Mouse (Mus musculus): ENCODE data around the gene 0610009B22Rik.
"Not testable (repeated sequence)": the region's sequence is repeated elsewhere in the genome, so short reads cannot be mapped to it uniquely, and the experiment has no call there.

The 0610009B22Rik gene

DNA sequence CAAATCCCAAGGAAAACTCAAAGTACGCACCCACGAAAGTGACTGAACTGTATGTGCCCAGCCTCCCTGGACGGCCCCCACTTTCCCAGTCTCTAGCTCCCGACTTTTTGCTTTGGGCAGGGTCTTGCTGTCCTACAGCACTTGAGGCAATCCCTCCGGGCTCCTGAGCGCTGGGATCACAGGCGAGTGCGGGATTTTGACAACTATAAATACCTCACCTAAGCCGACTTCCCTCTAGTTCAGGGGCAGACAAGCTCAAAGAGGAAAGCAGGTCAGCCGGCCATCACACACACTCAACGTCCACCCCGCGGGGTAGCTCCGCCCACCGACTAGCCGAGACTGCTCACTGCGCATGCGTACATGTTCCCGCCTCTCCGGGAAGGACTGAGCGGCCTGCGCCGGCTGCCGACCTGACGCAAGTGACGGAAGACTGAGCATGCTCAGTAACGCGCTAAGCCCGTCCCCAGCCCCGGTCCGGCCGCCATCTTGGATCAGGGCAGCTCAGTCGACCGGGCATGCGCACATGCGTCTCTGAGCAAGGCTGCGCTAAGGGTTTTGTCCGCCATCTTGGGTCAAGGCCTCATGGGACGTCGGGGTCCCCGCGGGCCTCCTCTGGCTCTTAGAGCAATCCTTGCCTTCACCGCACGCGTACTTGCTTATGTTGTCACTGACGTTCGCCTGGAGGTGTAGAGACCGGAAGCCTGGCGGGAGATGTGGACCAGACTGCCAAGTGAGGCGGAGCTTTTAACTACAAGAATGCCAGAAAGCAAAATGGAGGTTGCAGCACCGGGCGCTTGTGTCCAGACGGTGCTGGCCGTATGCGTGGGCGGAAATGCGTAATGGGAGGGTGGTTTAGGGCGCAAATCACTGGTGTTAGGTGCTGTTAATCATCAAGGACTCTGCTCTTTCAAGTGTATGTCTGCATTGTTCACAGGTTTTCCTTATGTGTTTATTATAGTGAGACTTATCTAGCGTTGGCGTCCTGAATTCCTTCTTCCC lies at the start of gene 0610009B22Rik:
0610009B22Rik (minus strand) TSS at position 545 of the 999 bp plus-strand sequence.
- DNase-seq, result peak; percentile 100

DNA sequence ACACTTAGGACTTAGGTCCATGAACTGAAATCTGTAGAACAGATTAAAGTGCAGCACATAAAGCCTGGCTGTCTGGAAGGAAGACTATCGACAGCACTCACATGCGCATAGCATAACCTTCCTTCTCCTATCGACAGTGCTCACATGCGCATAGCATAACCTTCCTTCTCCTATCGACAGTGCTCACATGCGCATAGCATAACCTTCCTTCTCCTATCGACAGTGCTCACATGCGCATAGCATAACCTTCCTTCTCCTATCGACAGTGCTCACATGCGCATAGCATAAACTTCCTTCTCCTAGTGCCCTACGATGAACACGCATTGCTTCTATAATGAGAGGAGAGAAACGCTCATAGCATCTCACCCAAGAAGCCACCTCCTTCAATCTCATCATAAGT lies 45.5 kb upstream of the 0610009B22Rik start:
- not testable (repeated sequence) for DNase-seq

DNA sequence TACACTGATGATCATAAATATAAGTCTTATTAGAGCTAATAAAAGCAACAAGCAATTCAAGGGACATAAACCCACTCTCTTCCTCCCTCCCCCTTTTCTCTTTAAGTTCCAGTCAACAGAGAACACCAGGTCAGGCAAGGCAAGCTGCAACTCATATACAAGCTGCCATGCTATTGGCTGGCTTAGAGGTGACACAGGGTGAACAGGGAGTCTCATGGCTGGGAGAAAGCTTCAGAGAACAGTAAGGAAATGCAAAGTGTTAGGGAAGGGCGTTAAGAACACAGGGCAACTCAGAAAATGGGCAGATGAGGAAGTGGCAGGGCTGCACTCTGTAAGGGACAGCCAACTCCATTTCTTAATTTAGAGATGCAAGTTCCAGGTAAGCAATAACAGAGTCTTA lies 44.2 kb upstream of the 0610009B22Rik start:
- DNase-seq, result no peak

DNA sequence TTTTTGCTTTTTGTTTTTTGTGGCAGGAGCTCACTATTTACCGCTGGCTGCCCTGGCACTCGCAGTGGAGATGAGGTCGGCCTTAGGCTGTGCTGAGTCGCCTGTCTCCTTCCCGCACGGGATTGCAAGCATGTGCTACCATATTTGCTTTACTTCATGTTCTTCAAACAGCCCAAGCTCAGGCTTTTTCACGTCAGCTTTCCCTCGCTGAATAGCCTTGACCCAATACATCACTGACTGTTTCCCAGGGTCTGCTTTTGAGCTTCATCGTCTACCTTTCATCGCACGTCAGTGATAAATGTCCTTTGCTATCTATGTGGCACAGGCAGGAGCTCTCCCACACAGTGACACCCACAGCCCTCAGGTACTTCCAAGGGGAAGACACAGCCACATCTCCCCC lies 32.4 kb upstream of the 0610009B22Rik start:
- no peak for DNase-seq

DNA sequence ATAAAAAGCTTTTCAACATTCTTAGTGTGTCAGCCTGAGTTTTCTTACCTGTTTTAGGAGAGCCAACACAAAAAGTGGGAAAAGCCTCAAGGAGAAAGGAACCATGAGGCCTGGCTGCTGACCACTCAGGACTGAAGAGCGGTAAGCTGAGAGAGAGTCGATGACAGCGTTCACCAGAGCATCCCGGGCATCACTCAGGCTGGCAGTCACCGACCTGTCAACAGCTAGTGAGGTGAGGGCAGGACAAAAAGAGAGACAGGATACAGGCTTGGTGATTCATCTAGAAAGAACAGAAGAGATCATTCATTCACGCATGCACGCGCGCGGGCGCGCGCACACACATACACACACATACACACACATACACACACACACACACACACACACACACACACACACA lies 18.4 kb upstream of the 0610009B22Rik start:
- DNase-seq, result no peak

DNA sequence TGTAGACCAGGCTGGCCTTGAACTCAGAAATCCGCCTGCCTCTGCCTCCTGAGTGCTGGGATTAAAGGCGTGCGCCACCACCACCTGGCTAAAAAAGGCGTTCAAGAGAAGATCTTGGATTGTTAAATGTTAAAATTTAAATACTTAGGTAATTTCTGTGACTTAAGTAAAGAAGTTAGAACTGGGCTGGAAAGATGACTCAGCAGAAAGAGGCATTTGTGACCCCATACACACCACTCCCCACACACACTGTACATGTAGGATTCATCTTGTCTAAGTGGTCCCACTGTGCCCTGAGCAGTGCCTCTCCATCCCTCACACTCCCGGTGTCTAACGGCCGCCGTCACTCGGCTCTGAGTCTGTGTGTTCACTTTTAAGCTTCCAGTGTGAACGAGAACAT lies 17.8 kb upstream of the 0610009B22Rik start:
- no peak for DNase-seq

DNA sequence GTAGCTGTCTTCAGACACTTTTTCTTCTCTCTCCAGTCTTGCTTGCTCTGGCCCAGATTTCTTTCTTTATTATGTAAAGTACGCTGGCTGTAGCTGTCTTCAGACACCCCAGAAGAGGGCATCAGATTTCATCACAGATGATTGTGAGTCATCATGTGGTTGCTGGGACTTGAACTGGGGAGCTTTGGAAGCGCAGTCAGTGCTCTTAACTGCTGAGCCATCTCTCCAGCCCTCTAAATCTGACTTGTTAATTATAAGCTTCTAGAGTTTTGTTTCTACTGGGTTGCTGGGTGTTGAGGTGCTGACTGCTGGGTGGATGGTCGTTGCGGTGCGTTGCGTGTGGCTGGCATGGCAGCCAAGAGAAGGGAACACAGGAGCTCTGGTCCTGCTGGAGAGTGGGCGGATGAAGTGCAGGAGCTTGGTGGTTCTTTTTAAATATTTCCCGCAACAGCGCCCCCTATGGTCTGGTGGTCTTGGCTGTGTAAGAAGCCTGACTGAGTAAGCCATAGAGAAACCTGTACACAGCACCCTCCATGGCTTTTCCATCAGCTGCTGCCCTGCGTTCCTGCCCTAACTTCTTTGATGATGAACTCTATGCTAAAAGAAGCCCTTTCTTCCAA lies 14.8 kb upstream of the 0610009B22Rik start:
- DNase-seq, result peak in 1 of 2 experiments; percentile 55

DNA sequence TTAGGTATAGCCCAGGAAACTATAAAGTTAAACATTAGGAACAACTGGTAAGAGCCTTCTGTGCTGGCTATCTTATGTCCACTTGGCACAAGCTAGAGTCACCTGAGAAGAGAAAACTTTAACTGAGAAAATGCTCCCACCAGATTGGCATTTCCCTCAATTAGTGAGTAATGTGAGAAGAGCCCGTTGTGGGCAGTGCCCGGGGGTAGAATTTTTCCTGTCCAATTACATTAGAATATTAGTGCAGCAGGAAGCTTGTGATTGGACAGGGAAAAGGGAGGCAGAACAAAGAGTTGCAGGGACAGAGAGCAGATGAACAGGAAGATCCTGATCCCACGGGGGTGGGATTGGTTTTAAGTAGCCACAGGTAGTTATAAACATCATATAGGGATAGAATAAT lies 14.2 kb upstream of the 0610009B22Rik start:
- DNase-seq, result no peak

DNA sequence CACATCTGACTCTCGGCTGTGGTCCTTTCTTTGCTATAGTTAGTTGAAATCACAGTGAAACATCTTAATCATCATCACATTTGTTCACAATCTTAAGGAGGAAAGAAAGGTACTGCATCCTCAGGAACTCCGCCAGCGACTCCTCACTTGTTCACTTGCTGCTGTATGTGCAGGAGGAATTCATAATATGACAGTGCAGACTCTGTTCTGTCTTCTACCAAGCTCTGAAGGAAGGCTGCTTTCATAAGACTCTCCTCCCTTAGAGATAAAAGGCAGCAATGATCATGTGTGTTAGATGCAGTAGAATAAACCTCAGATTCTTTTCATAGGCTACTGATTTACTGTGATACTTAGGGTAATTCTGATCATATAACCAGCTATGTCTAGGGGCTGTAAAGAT lies 6.3 kb upstream of the 0610009B22Rik start:
- DNase-seq, result no peak

DNA sequence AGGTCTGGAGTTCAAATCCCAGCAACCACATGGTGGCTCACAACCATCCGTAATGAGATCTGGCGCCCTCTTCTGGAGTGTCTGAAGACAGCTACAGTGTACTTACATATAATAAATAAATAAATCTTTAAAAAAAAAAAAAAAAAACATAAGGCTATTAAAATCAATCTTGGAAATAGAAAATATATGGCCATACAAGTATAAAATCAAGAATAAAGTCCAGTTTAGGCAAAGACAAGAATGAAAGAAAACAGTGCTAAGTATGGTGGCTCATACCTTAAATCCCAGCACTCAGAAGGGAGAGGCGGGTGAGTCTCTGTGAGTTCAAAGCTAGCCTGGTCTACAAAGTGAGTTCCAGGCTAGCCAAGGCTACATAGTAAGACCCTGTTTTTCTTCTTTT lies 1.9 kb upstream of the 0610009B22Rik start:
- not testable (repeated sequence) for DNase-seq

DNA sequence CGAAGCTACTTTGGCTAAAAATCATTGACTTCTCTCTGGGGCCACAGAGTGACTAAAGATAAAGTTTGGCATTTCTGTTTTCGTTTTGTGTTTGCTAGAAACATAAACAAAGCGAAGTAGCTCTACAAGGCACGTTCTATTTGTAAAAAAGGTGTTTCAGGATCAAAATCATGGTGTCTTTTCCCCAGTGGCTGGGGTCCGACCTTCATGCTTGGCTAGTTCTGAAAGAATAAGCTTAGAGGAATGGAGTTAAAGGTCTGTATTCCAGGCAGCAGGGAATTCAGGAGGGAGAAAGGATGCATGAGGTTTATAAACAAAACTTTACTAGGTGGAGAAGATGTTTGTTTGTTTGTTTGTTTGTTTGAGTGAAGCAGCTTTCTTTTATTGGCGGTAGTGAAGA lies 669 bp upstream of the 0610009B22Rik start:
- DNase-seq, result peak in 1 of 2 experiments; percentile 17

DNA sequence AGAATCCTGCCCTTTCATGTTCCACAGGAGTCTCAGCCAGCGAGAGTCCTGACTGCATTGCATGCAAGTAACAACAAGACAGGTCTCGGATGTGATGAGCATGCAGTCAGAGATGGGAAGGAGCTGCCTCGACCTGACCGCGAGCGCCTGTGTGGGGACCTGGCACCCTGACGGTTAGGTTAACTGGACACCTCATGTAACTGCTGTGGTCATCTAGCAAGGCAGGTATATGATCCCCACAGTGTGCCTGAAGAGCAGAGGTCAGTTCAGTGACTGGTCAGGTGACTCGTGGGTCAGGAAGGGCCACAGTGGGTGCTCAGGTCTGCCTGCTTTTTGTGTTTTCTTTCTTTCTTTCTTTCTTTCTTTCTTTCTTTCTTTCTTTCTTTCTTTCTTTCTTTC lies 6.7 kb downstream of the 0610009B22Rik start:
- peak in 1 of 2 experiments; percentile 8 for DNase-seq

DNA sequence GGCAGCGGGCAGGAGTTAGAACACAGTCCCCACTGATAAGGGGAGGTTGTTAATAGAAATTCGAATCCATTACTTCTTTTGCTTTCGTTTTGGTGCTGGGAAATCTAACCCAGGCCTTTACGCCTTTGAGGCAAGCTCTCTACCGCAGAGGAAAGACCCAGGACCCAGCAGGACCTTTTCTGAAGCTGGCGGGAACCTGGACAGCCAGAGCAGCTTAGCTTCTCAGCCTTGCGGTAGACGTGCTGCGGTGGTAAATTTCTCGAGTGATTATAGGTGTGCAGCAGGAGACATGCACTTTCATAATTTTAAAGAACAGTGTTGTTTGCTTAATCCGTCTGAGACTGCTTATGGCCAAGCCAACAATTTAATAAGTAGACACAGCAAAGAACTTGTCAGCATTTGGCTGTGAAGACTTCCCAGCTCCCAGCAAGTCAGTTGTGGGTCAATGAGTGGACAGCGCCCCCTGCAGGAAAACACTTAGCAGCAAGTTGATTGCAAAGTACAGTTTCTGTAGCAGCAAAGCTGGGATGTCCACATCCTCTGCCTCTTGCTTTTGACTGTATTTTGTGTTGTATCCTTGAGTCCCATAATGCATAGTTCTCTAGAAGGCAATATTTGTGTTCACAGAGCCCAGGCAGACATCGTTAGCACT lies 7.2 kb downstream of the 0610009B22Rik start:
- DNase-seq, result peak; percentile 91 to 95

DNA sequence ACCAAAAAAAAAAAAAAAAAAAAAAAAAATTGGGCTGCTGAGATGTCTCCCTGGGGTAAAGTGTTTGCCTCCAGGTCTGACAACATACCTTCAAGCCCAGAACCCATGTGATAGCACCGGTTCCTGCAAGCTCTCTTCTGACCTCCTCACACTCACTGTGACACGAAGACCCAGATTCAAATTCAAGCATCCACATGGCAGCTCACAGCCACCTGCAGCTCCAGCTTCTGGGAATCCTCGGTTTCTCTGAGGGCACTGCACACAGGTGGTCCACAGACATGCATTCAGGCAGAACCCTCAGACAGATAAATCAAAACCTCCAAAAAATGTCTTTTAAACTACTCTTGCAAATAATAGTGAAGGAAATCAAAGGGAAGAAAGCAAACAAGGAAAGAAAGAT lies 9.2 kb downstream of the 0610009B22Rik start:
- DNase-seq, result no peak

DNA sequence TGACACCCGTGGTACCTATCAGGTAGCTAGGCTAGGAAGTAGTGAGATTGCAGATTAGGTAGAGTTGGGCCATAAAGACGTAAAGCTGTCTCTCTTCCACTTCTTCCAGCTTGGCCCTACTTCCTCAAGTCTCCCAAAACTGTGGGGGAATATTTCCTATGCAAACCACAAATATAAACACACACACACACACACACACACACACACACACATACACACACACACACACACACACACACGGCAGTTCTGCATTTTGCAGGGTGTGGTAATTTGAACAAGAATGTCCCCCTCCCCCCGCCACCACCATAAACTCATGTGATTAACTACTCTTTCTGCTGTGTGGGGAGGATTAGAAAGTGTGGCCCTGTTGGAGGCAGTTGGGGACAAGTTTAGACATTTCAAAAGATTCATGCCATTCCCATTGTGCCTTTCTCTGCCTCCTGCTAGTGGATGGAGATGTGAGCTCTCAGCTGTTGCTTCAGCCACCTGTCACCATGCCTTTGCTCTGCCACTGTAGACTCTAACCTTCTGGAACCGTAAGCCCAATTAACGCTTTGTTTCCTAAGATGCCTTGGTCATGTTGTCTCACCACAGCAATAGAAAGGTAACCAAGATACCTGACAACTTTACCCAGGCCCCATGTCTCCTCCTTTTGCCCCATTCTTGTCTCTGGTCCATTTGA lies 10.8 kb downstream of the 0610009B22Rik start:
- DNase-seq, result no peak

DNA sequence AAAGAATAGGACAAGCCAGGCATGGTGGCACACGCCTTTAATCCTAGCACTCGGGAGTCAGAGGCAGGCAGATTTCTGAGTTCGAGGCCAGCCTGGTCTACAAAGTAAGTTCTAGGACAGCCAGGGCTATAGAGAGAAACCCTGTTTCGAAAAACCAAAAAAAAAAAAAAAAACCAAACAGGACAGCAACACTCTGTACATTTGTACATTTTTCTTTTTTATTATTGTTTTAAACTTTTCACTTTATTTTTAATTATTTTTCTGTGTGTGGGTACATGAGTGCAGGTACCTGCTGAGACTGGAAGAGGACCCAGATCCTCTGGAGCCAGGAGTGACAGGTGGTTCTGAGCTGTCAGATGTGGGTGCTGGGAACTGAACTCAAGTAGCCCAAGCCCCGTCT lies 13.3 kb downstream of the 0610009B22Rik start:
- no peak for DNase-seq

DNA sequence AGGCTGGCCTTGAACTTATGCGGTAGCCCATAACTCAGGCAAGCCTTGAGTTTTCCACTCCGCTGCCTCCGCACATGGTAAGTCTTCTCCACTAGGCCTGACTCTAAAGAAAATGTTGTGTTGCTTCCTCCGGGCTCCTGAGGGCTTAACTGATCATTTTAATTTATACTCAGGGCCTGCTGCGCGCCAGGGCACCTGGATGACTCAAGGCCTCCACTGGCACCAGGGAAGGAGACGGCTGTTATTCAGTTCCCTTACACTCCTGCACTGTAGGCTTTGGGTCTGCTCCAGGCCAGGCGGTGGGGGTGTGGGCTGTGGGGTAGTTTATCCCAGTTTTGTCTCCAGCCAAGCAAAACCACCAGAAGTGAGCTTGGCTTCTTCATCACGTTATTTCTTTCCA lies 15.4 kb downstream of the 0610009B22Rik start:
- DNase-seq, result peak; percentile 18 to 25

DNA sequence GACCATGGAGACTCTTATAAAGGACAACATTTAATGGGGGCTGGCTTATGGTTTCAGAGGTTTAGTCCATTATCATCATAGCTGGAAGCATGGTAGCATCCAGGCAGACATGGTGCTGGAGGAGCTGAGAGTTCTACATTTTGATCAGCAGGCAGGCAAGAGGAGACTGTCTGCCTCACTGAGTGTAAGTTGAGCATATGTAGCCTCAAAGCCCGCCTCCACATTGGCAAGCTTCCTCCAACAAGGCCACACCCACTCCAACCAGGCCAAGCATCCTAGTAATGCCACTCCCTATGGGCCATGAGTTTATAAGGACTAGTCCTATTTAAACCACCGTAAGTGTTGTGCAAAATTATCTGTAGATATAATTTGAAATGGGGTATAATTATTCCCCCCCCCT lies 17.3 kb downstream of the 0610009B22Rik start:
- DNase-seq, result no peak

DNA sequence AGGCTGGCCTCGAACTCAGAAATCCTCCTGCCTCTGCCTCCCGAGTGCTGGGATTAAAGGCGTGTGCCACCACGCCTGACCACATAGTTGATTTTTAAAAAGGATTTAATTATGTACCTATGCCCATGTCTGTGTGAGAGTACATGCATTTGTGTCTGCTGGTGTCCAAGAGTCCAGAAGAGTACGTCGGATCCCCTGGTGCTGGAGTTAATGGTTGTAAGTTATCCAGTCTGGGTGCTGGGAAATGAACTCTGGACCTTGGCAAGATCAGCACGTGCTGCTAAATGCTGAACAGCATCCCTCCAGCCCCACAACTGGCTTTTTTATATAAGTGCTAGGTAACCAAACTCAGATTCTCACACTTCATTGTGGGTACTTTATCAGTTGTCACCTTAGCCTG lies 17.8 kb downstream of the 0610009B22Rik start:
- DNase-seq, result no peak

DNA sequence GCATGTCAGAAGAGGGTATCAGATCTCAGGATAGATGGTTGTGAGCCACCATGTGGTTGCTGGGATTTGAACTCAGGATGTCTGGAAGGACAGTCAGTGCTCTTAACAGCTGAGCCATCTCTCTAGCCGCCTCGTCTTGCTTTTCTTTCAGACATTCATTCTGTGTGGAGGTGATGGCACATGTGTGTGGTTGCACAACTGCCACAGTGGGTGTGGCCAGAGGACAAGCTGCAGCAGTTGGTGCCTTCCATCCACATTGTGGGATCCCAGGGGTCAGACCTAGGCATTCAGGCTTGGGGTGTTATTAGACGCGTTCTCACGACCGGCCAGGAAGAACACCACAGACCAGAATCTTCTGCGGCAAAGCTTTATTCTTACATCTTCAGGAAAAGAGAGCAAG lies 23.9 kb downstream of the 0610009B22Rik start:
- not testable (repeated sequence) for DNase-seq

DNA sequence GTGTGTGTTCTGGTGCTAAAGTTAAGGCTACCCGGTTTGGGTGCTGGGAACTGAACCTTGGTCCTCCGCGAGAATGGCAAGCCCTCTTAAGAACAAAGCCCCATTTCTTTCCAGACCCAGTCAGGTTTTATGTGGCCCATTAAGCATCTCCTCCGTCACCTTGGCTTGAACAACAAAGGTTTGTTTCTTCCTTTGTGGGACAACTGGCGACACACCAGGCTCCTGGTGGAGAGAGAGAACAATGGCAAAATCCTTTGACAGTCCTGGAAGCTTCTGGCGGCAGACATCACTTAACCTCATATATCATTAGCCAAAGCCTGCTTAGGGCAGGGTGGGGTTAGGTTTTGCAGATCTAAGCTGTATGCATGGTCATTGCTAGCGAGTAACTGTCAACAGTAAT lies 26.0 kb downstream of the 0610009B22Rik start:
- no peak for DNase-seq

DNA sequence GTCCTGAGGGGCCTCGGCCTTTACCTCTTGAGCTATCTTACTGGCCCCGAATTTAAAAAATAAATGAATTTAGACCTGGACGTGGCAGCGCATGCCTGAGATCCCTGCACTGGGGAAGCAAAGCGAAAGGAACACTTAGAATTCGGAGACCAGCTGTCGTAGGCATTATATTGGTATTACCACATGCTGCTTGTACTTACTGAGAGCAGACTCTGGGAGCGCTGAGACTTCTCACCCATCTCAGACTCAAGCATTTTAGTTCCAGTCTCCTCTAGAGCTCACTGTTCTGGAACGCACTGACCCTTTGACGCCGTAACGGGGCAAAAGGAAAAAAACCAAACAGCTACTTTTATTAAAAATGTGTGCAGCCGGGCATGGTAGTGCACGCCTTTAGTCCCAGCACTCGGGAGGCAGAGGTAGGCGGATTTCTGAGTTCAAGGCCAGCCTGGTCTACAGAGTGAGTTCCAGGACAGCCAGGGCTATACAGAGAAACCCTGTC lies 26.8 kb downstream of the 0610009B22Rik start:
- DNase-seq, result no peak

DNA sequence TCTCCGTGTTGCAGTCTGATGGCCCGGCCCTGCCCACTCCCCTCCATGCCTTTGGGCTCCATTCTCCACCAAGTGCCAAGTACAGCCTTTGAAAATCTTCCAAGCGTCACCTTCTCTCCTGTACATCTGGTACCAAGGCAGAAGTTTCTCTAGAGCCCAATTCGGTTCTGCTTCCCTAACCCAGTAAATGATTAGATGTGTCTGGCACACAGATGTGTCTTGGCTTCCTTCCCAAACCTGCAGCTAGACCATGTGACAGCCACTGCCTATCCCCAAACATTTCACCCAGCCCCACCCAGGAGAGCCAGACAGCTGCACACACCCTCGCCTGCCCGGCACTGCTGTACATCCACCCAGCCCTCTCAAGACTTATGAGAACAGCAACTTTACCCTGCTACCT lies 30.0 kb downstream of the 0610009B22Rik start:
- no peak for DNase-seq
